Mouse (Mus musculus) neural tube, embryonic 11.5 days (tissue): ENCODE results near the gene Mbd4. TPM values are rescaled to one million over a fixed set of nuclear protein-coding genes. Genes with fewer than 3 reads are reported as not detected.
"Not testable (repeated sequence)": the region's sequence is repeated elsewhere in the genome, so short reads cannot be mapped to it uniquely, and the experiment has no call there.

ENCODE experiments used
- ATAC-seq: fragments of 200-750 bp; cut with Nextera tagmentation; 2 replicates; pipeline ENCODE4 v1.8.0; 2017; ENCODE audit warnings: moderate number of reproducible peaks, mild to moderate bottlenecking, moderate TSS enrichment, moderate library complexity; ENCODE audit not compliant: insufficient read depth, low FRiP score, low TSS enrichment
- DNase-seq: peaks from one replicate; pipeline ENCODE4 v3.0.0-alpha.2; 2015; ENCODE audit warnings: low spot score
- H3K27ac ChIP-seq: fragments of 300-500 bp; sonication (generic); 2 replicates; pipeline ENCODE4 v1.5.1; 2014; ENCODE audit warnings: low read depth, mild to moderate bottlenecking, low read length
- H3K27me3 ChIP-seq: fragments of 300-500 bp; sonication (generic); 2 replicates; pipeline ENCODE4 v1.6.1; 2014; ENCODE audit warnings: mild to moderate bottlenecking, low read length, mixed read lengths; ENCODE audit not compliant: control insufficient read depth, insufficient read depth
- H3K36me3 ChIP-seq: fragments of 300-500 bp; sonication (generic); 2 replicates; pipeline ENCODE4 v1.6.1; 2014; ENCODE audit warnings: mild to moderate bottlenecking, low read length, moderate library complexity, mixed read lengths; ENCODE audit not compliant: control insufficient read depth, insufficient read depth
- H3K4me1 ChIP-seq: fragments of 300-500 bp; sonication (generic); 2 replicates; pipeline ENCODE4 v1.6.1; 2014; ENCODE audit warnings: low read length, mixed read lengths; ENCODE audit not compliant: control insufficient read depth, insufficient read depth
- H3K4me2 ChIP-seq: fragments of 300-500 bp; sonication (generic); 2 replicates; pipeline ENCODE4 v1.6.1; 2014; ENCODE audit warnings: low read depth, mild to moderate bottlenecking, moderate library complexity
- H3K4me3 ChIP-seq: fragments of 300-500 bp; sonication (generic); 2 replicates; pipeline ENCODE4 v1.5.1; 2014; ENCODE audit warnings: low read depth, low read length
- H3K9ac ChIP-seq: fragments of 300-500 bp; sonication (generic); 2 replicates; pipeline ENCODE4 v1.6.1; 2014; ENCODE audit warnings: mild to moderate bottlenecking, low read length
- H3K9me3 ChIP-seq: fragments of 300-500 bp; sonication (generic); 2 replicates; pipeline ENCODE4 v1.6.1; 2016; ENCODE audit warnings: low read length; ENCODE audit not compliant: control insufficient read depth
- WGBS: fragments of 180-500 bp; shearing (Covaris S2); extraction: QIAGEN DNeasy Blood & Tissue Kit; methylation state at CpG from one replicate; pipeline ENCODE4 v1.1.7; 2014; 5-methylcytosine and 5-hydroxymethylcytosine counted together
- polyA plus RNA-seq: library from polyadenylated mRNA; unstranded; fragments of >200 nt; fragmentation: Nextera tagmentation; extraction: Ambion mirVana; gene quantifications from 2 replicates; pipeline ENCODE4 v1.2.1, GENCODE M21; 2014

Gene Mbd4
- polyA plus RNA-seq, 1 experiment from 2014 or later = 19.7 TPM

DNA sequence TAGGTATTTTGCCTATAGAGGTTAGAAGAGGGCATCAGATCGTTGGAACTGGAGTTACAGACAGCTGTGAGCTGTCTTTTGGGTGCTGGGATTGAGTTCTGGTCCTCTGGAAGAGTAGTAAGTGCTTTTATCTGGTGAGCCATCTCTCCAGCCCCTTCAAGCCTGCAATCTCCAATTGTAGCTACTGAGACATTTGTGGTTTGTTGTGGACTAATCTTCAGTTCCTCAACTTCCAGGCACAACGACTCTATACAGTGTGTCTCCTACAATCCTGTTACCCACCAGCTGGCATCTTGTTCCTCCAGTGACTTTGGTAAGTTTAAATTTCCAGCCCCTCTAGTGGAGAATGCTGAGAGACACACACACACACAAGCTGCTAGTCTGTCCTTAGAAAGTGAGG, 24.1 kb upstream of the Mbd4 start:
- Histone ChIP-seq H3K27ac (no peak overlapping the region), H3K4me2 (no peak overlapping the region), H3K36me3 (0 out of 2 replicates have a peak, but pooled peaks cover 2% of the 10 kb centered on the region), H3K4me1 (no peaks in the 10 kb centered on the region), H3K9ac (no peak overlapping the region), H3K4me3 (no peak overlapping the region), H3K9me3 (no peaks in the 10 kb centered on the region), H3K27me3 (no peaks in the 10 kb centered on the region)
- ATAC-seq = no peak
- DNase-seq = no peak
- 88% methylated on average over 2 of the region's 2 CpGs for WGBS

DNA sequence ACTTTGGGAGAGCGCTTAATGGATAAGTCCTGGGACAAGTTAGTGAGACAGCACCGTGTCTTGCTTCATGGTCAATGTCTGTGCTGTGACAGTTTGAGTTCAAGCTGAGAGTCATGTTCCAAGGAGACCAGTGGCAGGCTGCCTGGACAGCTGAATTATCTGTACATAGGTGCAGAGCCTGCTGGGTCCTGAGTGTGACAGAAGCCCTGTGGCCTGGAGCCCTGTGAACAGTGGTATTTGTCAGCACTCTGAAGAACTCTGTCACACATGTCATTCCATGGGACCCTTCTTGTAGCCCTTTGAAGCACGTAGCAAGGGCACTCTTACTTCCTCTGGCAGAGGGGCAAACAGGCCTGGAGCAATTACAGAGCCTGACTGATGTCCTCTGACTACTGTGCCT, 18.1 kb upstream of the Mbd4 start:
- DNase-seq, H3K4me1 ChIP-seq, ATAC-seq, H3K9ac ChIP-seq, H3K36me3 ChIP-seq, H3K27ac ChIP-seq, H3K9me3 ChIP-seq, H3K27me3 ChIP-seq, H3K4me2 ChIP-seq, H3K4me3 ChIP-seq: not testable (repeated sequence)
- WGBS = no CpG with 5 or more reads among the region's 3 CpGs

DNA sequence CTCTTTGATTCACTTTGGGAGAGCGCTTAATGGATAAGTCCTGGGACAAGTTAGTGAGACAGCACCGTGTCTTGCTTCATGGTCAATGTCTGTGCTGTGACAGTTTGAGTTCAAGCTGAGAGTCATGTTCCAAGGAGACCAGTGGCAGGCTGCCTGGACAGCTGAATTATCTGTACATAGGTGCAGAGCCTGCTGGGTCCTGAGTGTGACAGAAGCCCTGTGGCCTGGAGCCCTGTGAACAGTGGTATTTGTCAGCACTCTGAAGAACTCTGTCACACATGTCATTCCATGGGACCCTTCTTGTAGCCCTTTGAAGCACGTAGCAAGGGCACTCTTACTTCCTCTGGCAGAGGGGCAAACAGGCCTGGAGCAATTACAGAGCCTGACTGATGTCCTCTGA, 14.0 kb upstream of the Mbd4 start:
- H3K9me3 ChIP-seq, H3K36me3 ChIP-seq, H3K27me3 ChIP-seq, ATAC-seq, H3K4me1 ChIP-seq, H3K4me2 ChIP-seq, DNase-seq, H3K9ac ChIP-seq, H3K27ac ChIP-seq, H3K4me3 ChIP-seq: not testable (repeated sequence)
- WGBS = no CpG with 5 or more reads among the region's 3 CpGs

DNA sequence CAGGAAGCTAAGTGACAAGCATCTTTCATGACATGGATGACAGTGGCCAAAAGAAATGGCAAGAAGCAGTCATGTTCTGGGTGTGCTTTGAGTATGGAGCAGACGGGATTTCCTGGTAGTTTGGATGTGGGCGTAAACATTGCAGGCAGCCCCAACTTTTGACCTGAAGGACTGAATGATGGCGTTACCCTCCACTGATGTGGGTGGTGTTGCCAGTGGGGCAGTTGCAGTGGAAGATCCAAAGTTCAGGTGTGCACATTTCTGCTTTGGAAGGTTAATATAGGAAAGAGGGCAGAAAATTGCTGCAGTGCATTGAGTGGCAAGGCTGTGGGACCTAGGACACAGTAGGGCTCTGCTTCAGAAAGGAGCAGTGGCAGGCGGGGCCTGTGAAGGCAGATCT, 12.1 kb upstream of the Mbd4 start:
- Histone ChIP-seq H3K27me3 (no peaks in the 10 kb centered on the region), H3K4me2 (no peak overlapping the region), H3K4me3 (no peak overlapping the region), H3K9ac (no peak overlapping the region), H3K27ac (no peak overlapping the region), H3K9me3 (no peaks in the 10 kb centered on the region), H3K4me1 (no peaks in the 10 kb centered on the region), H3K36me3 (no peaks in the 10 kb centered on the region)
- 95% methylated on average over 4 of the region's 4 CpGs for WGBS
- ATAC-seq (no peak), DNase-seq (no peak)

DNA sequence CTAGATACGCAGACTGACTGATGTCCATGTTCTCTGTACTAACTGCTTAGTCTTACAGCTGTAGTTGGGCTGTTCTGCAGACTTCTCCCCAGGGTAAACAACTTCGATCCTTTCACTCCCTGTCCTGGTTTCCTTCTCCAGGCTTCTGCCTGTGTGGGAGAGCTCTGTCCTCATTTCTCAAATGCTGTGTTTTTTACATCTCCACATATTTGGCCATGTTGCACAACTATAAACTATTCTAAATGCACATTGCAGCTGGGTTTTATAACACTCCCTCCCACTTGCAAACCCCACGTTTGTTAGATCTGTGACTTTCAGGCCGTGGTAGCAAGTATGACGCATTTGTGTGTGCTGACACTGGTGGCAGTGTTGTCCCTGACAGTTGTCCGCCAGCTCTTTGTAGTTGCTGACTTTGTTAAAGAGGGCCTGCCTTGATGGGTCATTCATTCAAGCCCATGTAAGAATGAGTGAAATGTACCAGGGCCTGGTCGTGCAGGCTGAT, 10.2 kb upstream of the Mbd4 start:
- DNase-seq (no peak), ATAC-seq (no peak)
- Histone ChIP-seq H3K9ac (no peak overlapping the region), H3K27me3 (no peaks in the 10 kb centered on the region), H3K4me2 (no peak overlapping the region), H3K4me3 (no peak overlapping the region), H3K27ac (no peak overlapping the region), H3K36me3 (no peaks in the 10 kb centered on the region), H3K9me3 (no peaks in the 10 kb centered on the region), H3K4me1 (no peaks in the 10 kb centered on the region)
- WGBS = 80% methylated on average over 7 of the region's 7 CpGs

DNA sequence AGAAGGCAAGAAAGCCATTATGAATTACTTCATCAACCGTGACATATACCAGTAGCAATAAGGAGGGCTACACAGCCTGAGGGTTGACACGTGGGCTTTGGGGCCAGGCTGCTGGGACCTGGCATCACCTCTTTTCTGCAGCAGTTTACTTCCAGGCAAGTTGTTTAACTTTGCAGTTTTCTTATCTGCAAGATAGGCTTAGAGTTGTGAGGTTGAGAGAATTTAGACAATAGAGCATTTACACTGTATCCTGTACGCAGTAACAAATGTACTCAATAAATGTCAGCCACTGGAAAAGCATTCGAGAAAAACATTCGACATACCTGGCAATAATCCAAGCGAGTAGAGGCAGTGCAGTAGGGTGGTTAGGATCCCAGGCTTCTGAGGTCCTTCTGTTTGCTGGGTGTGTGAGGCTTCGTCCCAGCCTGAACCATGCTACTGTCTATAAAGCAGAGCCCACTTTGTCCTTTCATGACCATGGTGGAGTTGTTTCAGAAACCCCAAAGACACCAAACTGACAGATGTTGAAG, 6.9 kb upstream of the Mbd4 start:
- ATAC-seq (no peak), DNase-seq (no peak)
- H3K9me3 ChIP-seq = no peaks in the 10 kb centered on the region
- no peaks in the 10 kb centered on the region for H3K36me3 ChIP-seq
- no peak overlapping the region for H3K4me2 ChIP-seq
- no peaks in the 10 kb centered on the region for H3K4me1 ChIP-seq
- H3K27ac ChIP-seq = no peak overlapping the region
- H3K9ac ChIP-seq = no peak overlapping the region
- H3K27me3 ChIP-seq = no peaks in the 10 kb centered on the region
- 91% methylated on average over 7 of the region's 7 CpGs for WGBS
- H3K4me3 ChIP-seq = no peak overlapping the region

DNA sequence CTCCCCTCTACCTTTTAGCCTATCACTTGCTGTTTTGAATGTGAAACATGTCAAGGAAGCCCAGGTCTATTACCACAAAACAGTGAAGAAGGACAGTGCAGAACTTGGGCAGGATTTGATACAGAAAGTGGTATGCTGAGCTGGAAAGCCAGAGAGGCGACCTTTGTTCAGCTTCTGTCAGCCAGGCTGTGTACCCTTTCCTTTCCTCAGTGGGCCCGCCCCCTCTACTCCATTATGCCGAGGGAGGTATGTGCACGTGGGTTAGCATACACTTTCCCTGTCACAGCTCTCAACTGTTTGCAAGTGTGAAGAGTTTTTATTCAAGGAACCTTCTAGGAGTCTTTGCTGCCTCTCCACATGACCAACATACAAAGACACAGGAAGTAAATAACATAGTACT, 6.1 kb upstream of the Mbd4 start:
- ATAC-seq (no peak), DNase-seq (no peak)
- no peak overlapping the region for H3K9ac ChIP-seq
- H3K4me3 ChIP-seq = no peak overlapping the region
- H3K9me3 ChIP-seq = no peaks in the 10 kb centered on the region
- no peak overlapping the region for H3K27ac ChIP-seq
- H3K4me2 ChIP-seq = no peak overlapping the region
- H3K36me3 ChIP-seq = no peaks in the 10 kb centered on the region
- WGBS = 70% methylated on average over 4 of the region's 4 CpGs
- H3K27me3 ChIP-seq = no peaks in the 10 kb centered on the region
- H3K4me1 ChIP-seq = no peaks in the 10 kb centered on the region

DNA sequence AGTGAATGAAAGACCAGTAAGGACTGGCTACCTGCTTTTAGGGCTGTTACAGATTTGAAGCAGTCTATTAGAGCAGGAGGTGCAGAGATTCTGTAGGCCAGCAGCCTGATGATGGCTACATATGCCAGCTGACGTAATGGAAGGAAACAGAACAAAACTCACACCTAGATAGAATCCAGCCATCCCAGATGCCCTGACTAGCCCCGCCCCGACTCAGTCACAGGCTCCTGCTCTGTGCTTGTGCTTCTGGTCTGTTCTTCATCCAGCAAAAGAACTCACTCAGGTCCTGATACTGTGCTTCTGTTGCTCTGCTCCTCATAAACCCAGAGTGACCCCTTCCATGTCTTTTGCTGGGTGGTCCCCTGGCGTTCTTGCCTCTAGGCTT, 3.2 kb upstream of the Mbd4 start:
- Histone ChIP-seq H3K9me3 (no peaks in the 10 kb centered on the region), H3K9ac (no peak overlapping the region), H3K27me3 (no peaks in the 10 kb centered on the region), H3K4me3 (no peak overlapping the region), H3K27ac (no peak overlapping the region), H3K4me2 (no peak overlapping the region), H3K4me1 (peaks cover 3% of the 10 kb centered on the region; the same call in 1 of the 2 replicates), H3K36me3 (no peaks in the 10 kb centered on the region)
- 88% methylated on average over 4 of the region's 4 CpGs for WGBS
- no peak for ATAC-seq
- DNase-seq = no peak

DNA sequence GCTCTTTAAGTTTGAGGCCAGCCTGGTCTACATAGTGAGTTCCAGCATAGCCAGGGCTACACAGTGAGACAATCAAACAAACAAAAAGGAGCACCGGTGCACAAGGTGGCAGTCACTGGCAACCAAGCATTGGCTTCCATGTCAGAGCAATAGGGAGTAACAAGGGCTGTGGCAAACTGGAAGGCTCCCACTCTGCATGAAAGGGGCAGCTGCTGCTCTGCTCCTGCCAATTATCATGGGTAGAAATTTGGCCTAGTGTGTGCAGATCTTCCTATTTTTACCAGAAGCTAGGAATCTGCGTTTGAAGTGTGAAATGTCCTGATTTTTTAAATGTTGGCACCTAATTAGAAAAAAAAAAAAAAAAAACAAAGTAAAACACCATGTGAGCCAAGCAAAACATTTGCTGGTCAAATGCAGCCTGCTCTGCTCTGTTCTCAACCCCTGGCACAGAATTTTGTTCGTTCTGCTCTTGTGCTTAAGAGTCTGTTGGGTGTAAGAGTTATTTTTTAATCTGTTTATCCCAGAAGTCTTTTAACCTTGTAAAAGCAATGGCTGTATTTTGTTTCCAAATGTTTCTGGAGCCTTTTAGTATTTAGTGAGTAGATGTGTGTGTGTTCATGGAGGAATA, 2.7 kb upstream of the Mbd4 start:
- WGBS = 87% methylated on average over 3 of the region's 3 CpGs
- no peak overlapping the region for H3K27ac ChIP-seq

More for the DNA sequence above, 2.7 kb upstream of the Mbd4 start:
- no peak overlapping the region for H3K4me2 ChIP-seq
- no peak for ATAC-seq
- H3K36me3 ChIP-seq = no peaks in the 10 kb centered on the region
- H3K9ac ChIP-seq = no peak overlapping the region
- H3K4me3 ChIP-seq = no peak overlapping the region
- no peaks in the 10 kb centered on the region for H3K9me3 ChIP-seq
- no peaks in the 10 kb centered on the region for H3K27me3 ChIP-seq
- DNase-seq = no peak
- H3K4me1 ChIP-seq = peaks cover 3% of the 10 kb centered on the region; the same call in 1 of the 2 replicates
